Mouse (Mus musculus) limb, embryonic 11.5 days (tissue): ENCODE measurements around the gene A730009L09Rik. TPM values are rescaled to one million over a fixed set of nuclear protein-coding genes. Genes with fewer than 3 reads are reported as not detected.

ENCODE experiments used
- ATAC-seq: fragments of 200-750 bp; cut with Nextera tagmentation; 2 replicates; pipeline ENCODE4 v1.8.0; 2017; ENCODE audit warnings: low read depth; ENCODE audit not compliant: insufficient number of reproducible peaks, low FRiP score, low TSS enrichment
- DNase-seq: peaks from one replicate; pipeline ENCODE4 v3.0.0-alpha.2; 2015; ENCODE audit warnings: low spot score
- H3K27ac ChIP-seq: fragments of 300-500 bp; sonication (generic); replicated peaks from 2 replicates; pipeline ENCODE4 v1.5.1; 2014; ENCODE audit warnings: low read depth, mild to moderate bottlenecking, low read length
- H3K27me3 ChIP-seq: fragments of 300-500 bp; sonication (generic); 2 replicates; pipeline ENCODE4 v1.6.1; 2014; ENCODE audit warnings: mild to moderate bottlenecking, low read length, mixed read lengths; ENCODE audit not compliant: control insufficient read depth, insufficient read depth
- H3K36me3 ChIP-seq: fragments of 300-500 bp; sonication (generic); 2 replicates; pipeline ENCODE4 v1.6.1; 2014; ENCODE audit warnings: mild to moderate bottlenecking, low read length, moderate library complexity, mixed read lengths; ENCODE audit not compliant: control insufficient read depth, insufficient read depth
- H3K4me1 ChIP-seq: fragments of 300-500 bp; sonication (generic); 2 replicates; pipeline ENCODE4 v1.6.1; 2014; ENCODE audit warnings: low read length, mixed read lengths; ENCODE audit not compliant: control insufficient read depth, insufficient read depth
- H3K4me2 ChIP-seq: fragments of 300-500 bp; sonication (generic); 2 replicates; pipeline ENCODE4 v1.6.1; 2014; ENCODE audit warnings: low read depth, mild to moderate bottlenecking, moderate library complexity; ENCODE audit not compliant: severe bottlenecking
- H3K4me3 ChIP-seq: fragments of 300-500 bp; sonication (generic); 2 replicates; pipeline ENCODE4 v1.5.1; 2014; ENCODE audit warnings: low read depth, low read length
- H3K9ac ChIP-seq: fragments of 300-500 bp; sonication (generic); 2 replicates; pipeline ENCODE4 v1.6.1; 2014; ENCODE audit warnings: mild to moderate bottlenecking, low read length
- H3K9me3 ChIP-seq: fragments of 300-500 bp; sonication (generic); 2 replicates; pipeline ENCODE4 v1.6.1; 2016; ENCODE audit warnings: low read length; ENCODE audit not compliant: control insufficient read depth
- WGBS: fragments of 180-500 bp; shearing (Covaris S2); extraction: QIAGEN DNeasy Blood & Tissue Kit; methylation state at CpG from one replicate; pipeline ENCODE4 v1.1.7; 2014; 5-methylcytosine and 5-hydroxymethylcytosine counted together
- polyA plus RNA-seq: library from polyadenylated mRNA; unstranded; fragments of >200 nt; fragmentation: Nextera tagmentation; extraction: Ambion mirVana; gene quantifications from 2 replicates; pipeline ENCODE4 v1.2.1, GENCODE M21; 2014

Gene A730009L09Rik
- polyA plus RNA-seq, 1 experiment from 2014 or later = not detected

DNA sequence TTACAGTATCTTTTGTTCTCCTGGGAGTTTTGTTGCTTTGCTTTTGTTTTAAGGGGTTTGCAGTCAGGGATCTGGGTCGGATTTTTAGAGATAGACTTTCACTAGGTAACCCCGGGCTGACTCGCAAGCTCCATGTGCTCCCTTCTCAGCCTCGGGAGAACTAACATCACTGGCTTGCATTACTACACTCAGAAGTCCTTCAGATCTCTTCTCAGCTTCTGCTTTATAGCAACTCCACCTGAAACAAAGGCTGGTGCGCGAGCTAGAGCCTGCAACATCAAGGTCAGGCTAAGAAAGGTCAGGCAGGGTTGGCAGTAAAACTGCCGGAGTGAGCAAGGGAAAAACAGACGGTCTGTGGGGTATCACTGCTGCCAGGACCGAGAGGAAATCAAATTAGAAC is 34.2 kb downstream of the A730009L09Rik start:
- Histone ChIP-seq H3K4me1 (no peaks in the 10 kb centered on the region), H3K36me3 (no peaks in the 10 kb centered on the region), H3K27me3 (no peaks in the 10 kb centered on the region), H3K9ac (no peak overlapping the region), H3K27ac (no peak overlapping the region), H3K4me3 (no peak overlapping the region), H3K9me3 (no peaks in the 10 kb centered on the region), H3K4me2 (no peak overlapping the region; the same call in 1 of the 2 replicates)
- DNase-seq (peak; percentile 35), ATAC-seq (0 out of 2 replicates have a peak, but pooled peaks have one; percentile 29)
- WGBS = 22% methylated on average over 9 of the region's 9 CpGs

DNA sequence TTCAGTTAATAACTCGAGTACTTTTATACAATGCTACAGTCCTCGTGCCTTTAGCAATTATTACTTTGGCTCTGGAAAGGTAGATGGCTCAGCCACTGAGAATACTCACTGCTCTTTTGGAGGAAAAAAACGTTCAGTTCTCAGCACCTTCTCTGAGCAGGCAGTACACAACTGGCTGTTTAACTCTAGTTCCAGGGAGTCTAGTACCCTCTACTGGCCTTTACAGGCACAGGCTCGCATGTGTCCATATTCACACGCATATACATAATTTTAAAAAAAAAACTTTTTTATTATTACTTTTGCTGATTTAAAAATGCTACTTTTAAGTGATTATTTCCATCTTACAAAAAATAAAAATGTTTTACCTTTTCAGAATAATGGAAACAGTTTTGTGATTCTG is 35.5 kb downstream of the A730009L09Rik start:
- no peak for DNase-seq
- Histone ChIP-seq H3K9ac (no peak overlapping the region), H3K4me3 (no peak overlapping the region), H3K4me1 (no peaks in the 10 kb centered on the region), H3K4me2 (no peak overlapping the region), H3K9me3 (no peaks in the 10 kb centered on the region), H3K36me3 (no peaks in the 10 kb centered on the region), H3K27ac (no peak overlapping the region), H3K27me3 (no peaks in the 10 kb centered on the region)
- WGBS = 79% methylated on average over 5 of the region's 5 CpGs
- no peak for ATAC-seq

DNA sequence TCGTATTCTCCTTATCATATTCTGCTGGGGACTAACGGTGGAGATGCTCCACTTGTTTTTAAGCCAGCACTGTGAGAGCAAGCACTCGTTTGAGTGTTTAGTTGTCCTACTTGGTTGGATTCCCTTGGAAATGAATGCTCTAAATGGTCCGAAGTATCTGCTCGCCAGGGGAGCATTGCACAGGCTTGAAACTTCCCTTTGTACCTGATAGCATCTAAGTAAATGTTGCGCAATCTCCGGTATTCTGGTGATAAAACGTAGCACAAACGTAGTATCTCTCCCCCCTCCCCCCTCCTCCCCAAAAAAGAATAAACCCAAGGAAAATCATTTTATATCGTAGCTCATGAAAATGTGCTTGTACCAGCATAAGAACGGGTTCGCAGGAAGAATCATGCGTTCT is 39.1 kb downstream of the A730009L09Rik start:
- H3K9ac ChIP-seq = no peak overlapping the region
- no peaks in the 10 kb centered on the region for H3K36me3 ChIP-seq
- ATAC-seq (no peak), DNase-seq (no peak)
- H3K4me2 ChIP-seq = no peak overlapping the region
- H3K4me1 ChIP-seq = no peaks in the 10 kb centered on the region
- H3K27me3 ChIP-seq = no peaks in the 10 kb centered on the region
- 84% methylated on average over 13 of the region's 13 CpGs for WGBS
- H3K27ac ChIP-seq = no peak overlapping the region
- no peak overlapping the region for H3K4me3 ChIP-seq
- H3K9me3 ChIP-seq = no peaks in the 10 kb centered on the region

DNA sequence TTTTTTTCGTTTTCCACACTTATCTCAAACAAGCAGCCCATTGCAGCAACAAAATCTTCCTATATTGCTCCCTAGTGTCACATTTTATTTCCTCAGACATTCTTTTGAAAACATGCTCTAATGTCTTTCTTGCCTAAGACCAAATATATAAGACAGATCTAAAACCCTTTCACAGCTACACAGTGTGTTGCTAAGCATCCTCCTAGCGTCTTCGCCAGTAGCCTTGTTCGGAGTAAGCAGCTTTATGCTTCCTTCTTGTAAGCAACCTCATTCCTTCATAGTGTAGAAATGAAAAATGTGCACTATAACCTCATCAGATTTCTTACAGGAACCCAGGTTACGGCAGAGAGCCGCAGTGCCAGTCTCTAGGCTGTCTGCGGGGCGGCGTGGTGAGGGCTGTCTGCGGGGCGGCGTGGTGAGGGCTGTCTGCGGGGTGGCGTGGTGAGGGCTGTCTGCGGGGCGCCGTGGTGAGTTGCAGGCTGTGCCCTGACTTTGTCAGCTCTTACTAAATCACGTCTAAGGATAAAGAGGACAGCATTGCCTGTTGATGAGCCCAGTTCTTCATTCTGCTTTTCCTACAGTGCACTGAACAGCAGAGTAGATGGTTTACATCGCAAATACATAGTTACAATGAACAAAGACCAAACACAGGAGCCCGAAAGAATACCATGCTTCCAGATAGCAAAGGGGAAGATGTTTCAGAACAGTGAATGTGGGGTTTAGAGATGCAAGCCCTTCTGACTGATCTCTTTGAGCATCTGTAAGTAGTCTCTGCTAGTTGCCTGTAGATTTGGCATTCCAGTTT is 43.4 kb downstream of the A730009L09Rik start:
- H3K4me1 ChIP-seq = no peaks in the 10 kb centered on the region
- no peak overlapping the region for H3K4me2 ChIP-seq
- no peak overlapping the region for H3K9ac ChIP-seq
- WGBS = 55% methylated on average over 20 of the region's 20 CpGs
- no peak overlapping the region for H3K4me3 ChIP-seq
- H3K9me3 ChIP-seq = no peaks in the 10 kb centered on the region
- ATAC-seq (no peak), DNase-seq (no peak)
- no peaks in the 10 kb centered on the region for H3K36me3 ChIP-seq
- no peak overlapping the region for H3K27ac ChIP-seq
- H3K27me3 ChIP-seq = no peaks in the 10 kb centered on the region

DNA sequence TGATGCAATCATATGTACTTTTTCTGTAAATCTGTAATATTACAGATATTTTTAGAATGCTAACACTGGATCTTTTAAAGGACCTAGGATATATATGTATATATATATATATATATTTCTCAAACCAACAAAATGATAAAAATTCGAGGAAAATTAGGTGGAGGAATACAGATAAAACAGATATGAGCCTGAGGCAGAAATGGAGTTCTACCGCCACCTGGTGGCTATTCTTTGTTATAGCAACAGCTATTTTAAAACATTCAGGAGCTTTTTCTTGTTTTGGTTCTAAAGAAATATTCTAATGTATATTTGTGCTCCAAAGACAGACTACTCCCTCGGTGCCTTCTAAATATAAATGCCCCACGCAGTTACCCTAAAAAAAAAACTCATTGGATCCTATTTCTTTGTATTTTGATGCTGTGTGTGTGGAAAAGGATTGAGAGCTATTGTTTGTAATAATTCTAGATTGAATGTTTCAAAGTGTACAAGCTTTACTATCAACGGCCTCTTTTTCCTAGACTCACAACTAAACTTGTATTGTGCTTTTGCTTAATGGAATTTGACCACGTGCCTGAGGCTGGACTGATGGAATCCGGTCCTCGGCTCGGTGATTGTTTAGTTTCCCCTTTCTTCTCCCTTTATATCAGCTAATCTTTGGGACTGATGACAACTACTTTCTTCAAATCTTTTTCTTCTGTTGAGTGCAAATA is 44.8 kb downstream of the A730009L09Rik start:
- 40% methylated on average over 9 of the region's 9 CpGs for WGBS
- Histone ChIP-seq H3K27me3 (no peaks in the 10 kb centered on the region), H3K4me3 (no peak overlapping the region), H3K4me1 (no peaks in the 10 kb centered on the region), H3K9me3 (no peaks in the 10 kb centered on the region), H3K27ac (no peak overlapping the region), H3K9ac (no peak overlapping the region), H3K36me3 (no peaks in the 10 kb centered on the region), H3K4me2 (no peak overlapping the region)
- DNase-seq = no peak
- ATAC-seq = no peak

DNA sequence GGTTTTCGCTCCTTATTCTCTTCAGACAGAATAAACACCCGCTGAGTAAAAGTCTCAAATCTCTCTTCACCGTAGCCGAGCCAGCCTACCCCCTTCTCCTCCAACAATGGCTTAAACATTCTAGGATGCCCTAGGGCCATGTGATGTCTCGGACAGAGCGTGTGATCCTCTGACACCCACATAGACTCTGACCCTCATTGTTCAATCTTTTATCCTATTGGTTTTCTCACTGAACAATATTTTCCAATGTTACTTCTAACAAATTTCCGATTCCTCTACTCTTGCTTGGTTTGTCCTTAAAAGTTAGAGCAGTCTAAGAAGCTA is 45.3 kb downstream of the A730009L09Rik start:
- ATAC-seq (no peak), DNase-seq (no peak)
- no peak overlapping the region for H3K27ac ChIP-seq
- no peaks in the 10 kb centered on the region for H3K27me3 ChIP-seq
- no peaks in the 10 kb centered on the region for H3K4me1 ChIP-seq
- no peaks in the 10 kb centered on the region for H3K36me3 ChIP-seq
- WGBS = 85% methylated on average over 7 of the region's 7 CpGs
- H3K9me3 ChIP-seq = no peaks in the 10 kb centered on the region
- H3K4me2 ChIP-seq = no peak overlapping the region
- H3K9ac ChIP-seq = no peak overlapping the region
- no peak overlapping the region for H3K4me3 ChIP-seq

Other genes with a start within 250 kb of the A730009L09Rik start
- gene Mrpl39, start 220.6 kb downstream of the A730009L09Rik start, polyA plus RNA-seq = 52.6 and 53.0 TPM in 2 replicates